ENCODE assay signal across 8 mouse cellular contexts in genomic region chr2:168204476-168204999, GRCm38 (mm10). TPM values are rescaled to one million over a fixed set of nuclear protein-coding genes. Genes with fewer than 3 reads are reported as not detected.
DNase-seq lines count a peak whose midpoint lies in the region; ATAC-seq lines count a peak whose summit lies in the region.

No protein-coding gene starts in this region.

- no peak for DNase-seq in ovary, adult 18-20 months (ENCODE audit: low spot score)
- no peak for DNase-seq in embryo, embryonic 11 days

- H3K9ac ChIP-seq in forebrain, embryonic 13.5 days, result peak overlapping the region; percentile 100
- peak overlapping the region; percentile 100 for H3K9ac ChIP-seq in limb, embryonic 13.5 days
- no peak overlapping the region for H3K9ac ChIP-seq in stomach, embryonic 15.5 days

- no peak for ATAC-seq in megakaryocyte, adult 5-6 weeks (ENCODE audit: poor library complexity, severe bottlenecking)
- no peak for ATAC-seq in forebrain, embryonic 13.5 days
- ATAC-seq in limb, embryonic 13.5 days (ENCODE audit: low FRiP score, low read depth), result no peak
- ATAC-seq in stomach, embryonic 15.5 days (ENCODE audit: insufficient read depth, low FRiP score, low read depth), result no peak
- no peak for ATAC-seq in erythroid progenitor cell, adult 5-6 weeks (replicated peaks; ENCODE audit: low FRiP score, poor library complexity, severe bottlenecking)

- peaks cover 71% of the 10 kb centered on the region for H3K4me1 ChIP-seq in megakaryocyte, embryonic 14.5 days
- H3K4me1 ChIP-seq in forebrain, embryonic 13.5 days, result peaks cover 50% of the 10 kb centered on the region
- H3K4me1 ChIP-seq in limb, embryonic 13.5 days, result peaks cover 44% of the 10 kb centered on the region
- H3K4me1 ChIP-seq in stomach, embryonic 15.5 days, result peaks cover 34% of the 10 kb centered on the region

- no peaks in the 10 kb centered on the region for H3K27me3 ChIP-seq in megakaryocyte, embryonic 14.5 days (replicated peaks)
- no peaks in the 10 kb centered on the region for H3K27me3 ChIP-seq in forebrain, embryonic 13.5 days
- no peaks in the 10 kb centered on the region for H3K27me3 ChIP-seq in limb, embryonic 13.5 days
- H3K27me3 ChIP-seq in stomach, embryonic 15.5 days (replicated peaks), result no peaks in the 10 kb centered on the region

- H3K9me3 ChIP-seq in megakaryocyte, embryonic 14.5 days, result no peaks in the 10 kb centered on the region
- no peaks in the 10 kb centered on the region for H3K9me3 ChIP-seq in forebrain, embryonic 13.5 days (replicated peaks)
- no peaks in the 10 kb centered on the region for H3K9me3 ChIP-seq in limb, embryonic 13.5 days
- H3K9me3 ChIP-seq in stomach, embryonic 15.5 days, result no peaks in the 10 kb centered on the region; the same call in 1 of the 2 replicates

- no peak overlapping the region for H3K27ac ChIP-seq in forebrain, embryonic 13.5 days
- no peak overlapping the region for H3K27ac ChIP-seq in limb, embryonic 13.5 days
- H3K27ac ChIP-seq in stomach, embryonic 15.5 days, result no peak overlapping the region

- 92% methylated on average over 8 of the region's 8 CpGs for WGBS in forebrain, embryonic 13.5 days
- 83% methylated on average over 8 of the region's 8 CpGs for WGBS in limb, embryonic 13.5 days
- WGBS in stomach, embryonic 15.5 days, result 75% methylated on average over 8 of the region's 8 CpGs

- H3K4me2 ChIP-seq in forebrain, embryonic 13.5 days, result peak overlapping the region; percentile 86
- H3K4me2 ChIP-seq in limb, embryonic 13.5 days (replicated peaks), result peak overlapping the region; percentile 88
- peak overlapping the region; percentile 70 for H3K4me2 ChIP-seq in stomach, embryonic 15.5 days

- peak overlapping the region; percentile 99 for H3K4me3 ChIP-seq in megakaryocyte, embryonic 14.5 days (replicated peaks)
- peak overlapping the region; percentile 99 for H3K4me3 ChIP-seq in forebrain, embryonic 13.5 days
- peak overlapping the region; percentile 100 for H3K4me3 ChIP-seq in limb, embryonic 13.5 days
- peak overlapping the region; percentile 98 for H3K4me3 ChIP-seq in stomach, embryonic 15.5 days (replicated peaks)

- peaks cover 59% of the 10 kb centered on the region for H3K36me3 ChIP-seq in megakaryocyte, embryonic 14.5 days (replicated peaks; ENCODE audit: low read length)
- H3K36me3 ChIP-seq in forebrain, embryonic 13.5 days (ENCODE audit: poor library complexity, severe bottlenecking), result peaks cover 26% of the 10 kb centered on the region
- H3K36me3 ChIP-seq in limb, embryonic 13.5 days, result peaks cover 46% of the 10 kb centered on the region
- H3K36me3 ChIP-seq in stomach, embryonic 15.5 days, result peaks cover 13% of the 10 kb centered on the region

RNA-seq across cellular contexts. Expression of gene Adnp, which starts 2.4 kb away (rescaled TPM):
- 9.5 and 14.3 TPM in 2 replicates for polyA plus RNA-seq in megakaryocyte, embryonic 14.5 days (2012; ENCODE audit: insufficient read depth, low replicate concordance)
- total RNA-seq in megakaryocyte, adult 5-6 weeks (2015), result 17.2 and 21.8 TPM in 2 replicates
- 2.3 and 4.9 TPM in 2 replicates for total RNA-seq in megakaryocyte, adult 5-6 weeks (2017)
- polyA plus RNA-seq in forebrain, embryonic 13.5 days (2015; fragmentation: Nextera tagmentation; extraction: Ambion mirVana), result 2.5 and 4.0 TPM in 2 replicates
- polyA plus RNA-seq in limb, embryonic 13.5 days (2015; fragmentation: Nextera tagmentation; extraction: Ambion mirVana), result 3.1 and 4.1 TPM in 2 replicates
- polyA plus RNA-seq in stomach, embryonic 15.5 days (2015; fragmentation: Nextera tagmentation; extraction: Ambion mirVana), result 10.2 and 10.5 TPM in 2 replicates
- total RNA-seq in erythroid progenitor cell, adult 5-6 weeks (2015; ENCODE audit: low replicate concordance), result 18.0 and 38.1 TPM in 2 replicates
- 0.53 and 17.5 TPM in 2 replicates for total RNA-seq in erythroid progenitor cell, adult 5-6 weeks (2017; ENCODE audit: low replicate concordance)

RNA-seq across cellular contexts. Expression of gene Gm20716, which starts 25.6 kb away (rescaled TPM):
- polyA plus RNA-seq in megakaryocyte, embryonic 14.5 days (2012; ENCODE audit: insufficient read depth, low replicate concordance), result not detected in 2 replicates
- 36.1 and 47.1 TPM in 2 replicates for total RNA-seq in megakaryocyte, adult 5-6 weeks (2015)
- total RNA-seq in megakaryocyte, adult 5-6 weeks (2017), result 33.2 and 44.6 TPM in 2 replicates
- 26.9 and 32.7 TPM in 2 replicates for polyA plus RNA-seq in forebrain, embryonic 13.5 days (2015; fragmentation: Nextera tagmentation; extraction: Ambion mirVana)
- 24.5 and 27.1 TPM in 2 replicates for polyA plus RNA-seq in limb, embryonic 13.5 days (2015; fragmentation: Nextera tagmentation; extraction: Ambion mirVana)
- 18.2 and 18.8 TPM in 2 replicates for polyA plus RNA-seq in stomach, embryonic 15.5 days (2015; fragmentation: Nextera tagmentation; extraction: Ambion mirVana)
- 9.7 and 14.3 TPM in 2 replicates for total RNA-seq in erythroid progenitor cell, adult 5-6 weeks (2015; ENCODE audit: low replicate concordance)
- total RNA-seq in erythroid progenitor cell, adult 5-6 weeks (2017; ENCODE audit: low replicate concordance), result 23.0 and 28.4 TPM in 2 replicates

RNA-seq across cellular contexts. Expression of gene Dpm1, which starts 25.9 kb away (rescaled TPM):
- polyA plus RNA-seq in megakaryocyte, embryonic 14.5 days (2012; ENCODE audit: insufficient read depth, low replicate concordance), result 34.7 and 155 TPM in 2 replicates
- total RNA-seq in megakaryocyte, adult 5-6 weeks (2015), result 59.5 and 81.8 TPM in 2 replicates
- 28.1 and 67.3 TPM in 2 replicates for total RNA-seq in megakaryocyte, adult 5-6 weeks (2017)
- 66.4 and 77.3 TPM in 2 replicates for polyA plus RNA-seq in forebrain, embryonic 13.5 days (2015; fragmentation: Nextera tagmentation; extraction: Ambion mirVana)
- 85.3 and 91.5 TPM in 2 replicates for polyA plus RNA-seq in limb, embryonic 13.5 days (2015; fragmentation: Nextera tagmentation; extraction: Ambion mirVana)
- polyA plus RNA-seq in stomach, embryonic 15.5 days (2015; fragmentation: Nextera tagmentation; extraction: Ambion mirVana), result 98.6 and 101 TPM in 2 replicates
- 44.0 TPM in 2 replicates for total RNA-seq in erythroid progenitor cell, adult 5-6 weeks (2015; ENCODE audit: low replicate concordance)
- total RNA-seq in erythroid progenitor cell, adult 5-6 weeks (2017; ENCODE audit: low replicate concordance), result 5.4 and 18.9 TPM in 2 replicates

RNA-seq across cellular contexts. Expression of gene Mocs3, which starts 25.9 kb away (rescaled TPM):
- 10.5 and 36.4 TPM in 2 replicates for polyA plus RNA-seq in megakaryocyte, embryonic 14.5 days (2012; ENCODE audit: insufficient read depth, low replicate concordance)
- 3.4 and 4.0 TPM in 2 replicates for total RNA-seq in megakaryocyte, adult 5-6 weeks (2015)
- 1.7 and 2.1 TPM in 2 replicates for total RNA-seq in megakaryocyte, adult 5-6 weeks (2017)
- 5.8 and 7.0 TPM in 2 replicates for polyA plus RNA-seq in forebrain, embryonic 13.5 days (2015; fragmentation: Nextera tagmentation; extraction: Ambion mirVana)
- polyA plus RNA-seq in limb, embryonic 13.5 days (2015; fragmentation: Nextera tagmentation; extraction: Ambion mirVana), result 6.7 and 7.0 TPM in 2 replicates
- polyA plus RNA-seq in stomach, embryonic 15.5 days (2015; fragmentation: Nextera tagmentation; extraction: Ambion mirVana), result 7.1 and 8.1 TPM in 2 replicates
- 0.72 and 1.7 TPM in 2 replicates for total RNA-seq in erythroid progenitor cell, adult 5-6 weeks (2015; ENCODE audit: low replicate concordance)
- total RNA-seq in erythroid progenitor cell, adult 5-6 weeks (2017; ENCODE audit: low replicate concordance), result 1.2 and 1.3 TPM in 2 replicates

Comparison
In these comparisons a context has a peak if more than half of its experiments do, and no peak if none do; other contexts are left out.
1. RNA of gene Gm20716, which starts 25.6 kb away (polyA plus RNA-seq): 26.9 to 32.7 TPM in forebrain, embryonic 13.5 days, 24.5 to 27.1 TPM in limb, embryonic 13.5 days and 18.2 to 18.8 TPM in stomach, embryonic 15.5 days; not detected in megakaryocyte, embryonic 14.5 days; every median in the first group is over 10 times any median in the second.
2. Peak in every context shown above with its lines, with median percentiles within 50 percentile points of each other: H3K4me3 ChIP-seq and H3K4me2 ChIP-seq.